Mouse (Mus musculus): ENCODE measurements at regions not wholly inside any gene's neighbourhood (a gene's known extent, or its start where the extent isn't known, plus 50 kb on each side); places are given as distances from the start of the nearest gene placed in this dataset.

- Histone ChIP-seq H3K4me2 (ENCODE audit: low read length) (no peak overlapping the region), H3K27me3 (replicated peaks; ENCODE audit: control insufficient read depth, insufficient read depth, low read length) (no peaks in the 10 kb centered on the region), H3K9me3 (replicated peaks; ENCODE audit: control insufficient read depth, low read length) (no peaks in the 10 kb centered on the region), H3K4me1 (ENCODE audit: control insufficient read depth, insufficient read depth, low read length) (no peaks in the 10 kb centered on the region), H3K9ac (ENCODE audit: low read length) (no peak overlapping the region), H3K27ac (ENCODE audit: low read depth, low read length) (no peak overlapping the region), H3K4me3 (ENCODE audit: low read depth, low read length) (no peak overlapping the region), H3K36me3 (ENCODE audit: control insufficient read depth, insufficient read depth, low read length) (no peaks in the 10 kb centered on the region)
- ATAC-seq, result 0 out of 2 replicates have a peak, but pooled peaks have one; percentile 57
- peak; percentile 8 for DNase-seq (ENCODE audit: low spot score)
These were observed 726.7 kb downstream of the Gm10283 start for GRCm38 (mm10) chr8:59776327-59776726.

GRCm38 (mm10) chr8:59768146-59768545 is 734.9 kb downstream of the Gm10283 start:
- ATAC-seq, result no peak

More at GRCm38 (mm10) chr8:59768146-59768545, 734.9 kb downstream of the Gm10283 start:
- Histone ChIP-seq H3K4me3 (ENCODE audit: low read depth, low read length) (no peak overlapping the region), H3K4me1 (ENCODE audit: control insufficient read depth, insufficient read depth, low read length) (no peaks in the 10 kb centered on the region), H3K4me2 (ENCODE audit: low read length) (no peak overlapping the region), H3K27ac (ENCODE audit: low read depth, low read length) (no peak overlapping the region), H3K9me3 (replicated peaks; ENCODE audit: control insufficient read depth, low read length) (no peaks in the 10 kb centered on the region), H3K9ac (ENCODE audit: low read length) (no peak overlapping the region), H3K36me3 (ENCODE audit: control insufficient read depth, insufficient read depth, low read length) (no peaks in the 10 kb centered on the region), H3K27me3 (replicated peaks; ENCODE audit: control insufficient read depth, insufficient read depth, low read length) (no peaks in the 10 kb centered on the region)
- 83% methylated on average over 3 of the region's 3 CpGs for WGBS
- no peak for DNase-seq (ENCODE audit: low spot score)

Measured in forebrain, embryonic 14.5 days (tissue).